Mouse (Mus musculus): ENCODE measurements around the gene 4930524J08Rik. TPM values are rescaled to one million over a fixed set of nuclear protein-coding genes. Genes with fewer than 3 reads are reported as not detected.

Gene 4930524J08Rik
- 1 to 10 TPM; 3.5 to 5.7 TPM for total RNA-seq (2021)

DNA sequence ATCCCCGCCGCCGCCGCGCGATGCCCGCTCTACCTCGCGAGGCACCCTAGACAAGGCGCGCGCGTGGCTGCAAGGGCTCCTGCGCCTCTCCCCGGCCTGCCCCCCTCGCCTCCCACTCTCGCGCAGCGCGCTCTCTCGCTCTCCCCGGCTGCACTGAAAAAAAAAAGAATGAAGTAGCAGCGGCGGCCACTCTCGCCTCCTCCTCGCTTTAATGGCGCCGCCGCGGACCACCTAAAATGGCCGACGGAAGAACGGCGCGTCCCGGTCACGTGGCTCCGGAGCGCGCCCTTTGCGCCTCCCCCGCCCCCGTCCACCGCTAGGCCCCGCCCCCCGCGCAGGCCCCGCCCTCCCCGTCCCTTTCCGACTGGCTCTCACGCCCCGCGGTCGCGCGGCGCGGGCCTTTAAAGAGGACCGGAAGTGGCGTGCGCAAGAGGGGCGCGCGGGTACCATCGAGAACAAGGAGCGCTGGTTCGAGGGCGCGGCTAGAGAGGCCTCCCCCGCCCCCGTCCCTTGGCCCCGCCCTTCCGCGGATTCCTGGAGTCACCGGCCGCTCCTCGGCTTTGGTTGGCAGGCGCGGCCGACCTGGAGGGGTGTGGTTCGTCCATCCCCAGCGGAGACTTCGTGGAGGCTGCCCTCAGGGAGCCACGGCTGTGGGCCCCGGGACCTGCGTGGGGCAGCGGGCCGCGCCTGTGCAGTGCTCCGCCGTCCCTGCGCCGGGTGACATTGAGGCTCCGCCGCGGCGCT, at the start of gene 4930524J08Rik, which contains the start of gene Hnrnpd:
Gene 4930524J08Rik, plus strand, starts transcription at position 363 of the 744 bp plus-strand sequence.
Gene Hnrnpd, minus strand, starts transcription at position 240 of the 744 bp plus-strand sequence.
- DNase-seq, result peak; percentile 94

DNA sequence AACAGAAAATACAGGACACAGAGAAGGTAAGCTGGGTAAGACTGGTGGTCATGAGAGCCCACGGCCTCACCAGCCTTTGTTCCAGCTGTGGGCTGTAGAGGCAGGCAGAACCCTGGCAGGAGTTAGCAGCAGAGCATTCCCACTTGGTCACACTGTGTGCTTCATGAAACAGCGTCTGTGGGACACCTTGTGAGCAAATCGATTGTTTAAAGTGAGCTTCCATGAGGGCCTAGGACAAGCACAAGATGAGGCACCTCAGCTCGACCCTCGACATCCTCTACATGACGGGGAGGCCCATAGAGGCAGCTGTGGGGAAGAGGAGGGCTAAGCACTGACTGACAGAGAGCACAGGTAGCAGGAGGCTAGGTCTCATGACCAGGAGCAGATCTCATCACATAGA, 47.0 kb upstream of the 4930524J08Rik start:
- DNase-seq, result no peak

DNA sequence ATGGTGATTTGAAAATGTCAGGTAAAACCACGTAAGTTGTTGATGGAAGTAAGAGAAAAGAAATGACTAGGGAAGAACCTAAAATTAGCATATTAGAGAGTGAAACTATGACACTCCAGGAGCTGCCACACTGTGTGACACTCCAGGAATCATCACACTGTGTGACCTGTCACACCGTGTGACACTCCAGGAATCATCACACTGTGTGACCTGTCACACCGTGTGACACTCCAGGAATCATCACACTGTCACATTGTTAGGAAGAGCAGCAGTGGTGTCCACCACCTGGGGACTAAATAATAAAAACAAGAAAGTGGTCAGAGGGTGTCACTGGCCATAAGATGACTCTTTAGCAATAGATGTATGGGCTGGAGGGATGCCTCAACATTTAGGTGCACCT, 39.4 kb upstream of the 4930524J08Rik start:
- DNase-seq, result no peak

DNA sequence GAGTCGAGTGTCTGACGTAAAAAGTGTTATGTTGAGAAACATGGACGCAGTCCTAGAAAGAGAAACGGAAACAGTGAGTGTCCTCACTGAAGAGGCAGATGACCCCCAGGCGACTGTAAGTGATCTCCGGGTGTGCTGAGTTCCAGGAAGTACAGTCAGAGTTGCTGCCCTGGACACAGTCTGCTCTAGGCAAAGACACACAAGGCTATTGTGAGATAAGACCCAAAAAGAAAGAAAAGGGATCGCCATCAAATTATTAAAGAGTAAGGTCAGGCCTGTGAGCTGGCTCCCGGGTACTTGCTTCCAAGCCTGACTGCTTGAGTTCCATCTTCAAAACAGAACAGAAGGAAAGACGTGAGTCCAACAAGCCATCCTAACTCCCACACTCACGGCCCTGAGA, 37.6 kb upstream of the 4930524J08Rik start:
- DNase-seq, result no peak

DNA sequence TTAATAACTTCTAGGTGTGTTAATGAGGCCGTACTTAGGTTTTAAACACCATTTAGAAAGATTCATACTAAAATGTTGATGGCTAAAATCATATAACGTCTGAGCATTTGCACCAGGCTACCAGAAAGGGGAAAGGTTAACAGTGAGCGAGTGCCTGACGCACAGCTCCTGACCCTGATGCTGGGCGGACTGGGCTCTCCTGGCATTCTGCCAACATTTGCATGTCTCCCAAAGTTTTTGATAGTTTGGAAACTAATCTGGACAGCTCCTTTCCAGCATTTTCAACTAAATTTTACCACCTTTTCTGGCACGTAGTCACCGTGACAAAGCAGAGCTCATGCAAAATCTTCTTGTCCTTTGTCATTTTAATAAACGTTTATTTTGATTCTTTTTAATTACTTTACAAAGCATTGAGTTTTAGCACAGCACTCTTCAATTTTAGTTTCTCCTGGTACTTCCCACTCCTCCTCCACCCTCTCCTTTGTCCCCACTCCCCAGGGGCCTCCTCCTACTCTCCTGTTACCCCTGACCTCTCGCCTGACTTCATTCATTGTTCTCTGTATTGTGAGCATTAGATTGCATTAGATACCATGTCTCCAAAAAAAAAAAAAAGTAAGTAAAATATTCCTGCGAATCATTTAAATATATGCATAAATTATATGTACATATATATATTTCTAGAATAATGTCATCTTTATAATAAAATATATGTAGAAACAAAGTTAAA, 36.9 kb upstream of the 4930524J08Rik start:
- DNase-seq, result no peak

DNA sequence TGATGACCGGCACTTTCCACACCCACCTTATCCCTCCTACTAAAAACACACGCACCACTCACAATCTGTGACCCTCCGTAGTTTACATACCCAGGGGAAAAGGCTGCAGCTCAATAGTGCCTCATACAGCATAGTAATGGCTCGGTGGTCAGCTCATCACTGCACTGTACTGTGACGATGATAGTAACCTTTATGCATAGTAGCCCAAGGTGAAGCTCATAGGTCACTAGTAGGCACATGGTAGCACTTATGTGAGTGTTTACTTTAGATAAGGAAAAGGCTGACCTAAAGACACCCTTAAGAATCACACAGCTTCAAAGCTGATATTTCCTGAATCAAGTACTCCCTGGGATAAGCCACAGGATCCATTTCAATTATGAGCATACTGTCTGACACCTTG, 26.3 kb upstream of the 4930524J08Rik start:
- DNase-seq, result no peak

DNA sequence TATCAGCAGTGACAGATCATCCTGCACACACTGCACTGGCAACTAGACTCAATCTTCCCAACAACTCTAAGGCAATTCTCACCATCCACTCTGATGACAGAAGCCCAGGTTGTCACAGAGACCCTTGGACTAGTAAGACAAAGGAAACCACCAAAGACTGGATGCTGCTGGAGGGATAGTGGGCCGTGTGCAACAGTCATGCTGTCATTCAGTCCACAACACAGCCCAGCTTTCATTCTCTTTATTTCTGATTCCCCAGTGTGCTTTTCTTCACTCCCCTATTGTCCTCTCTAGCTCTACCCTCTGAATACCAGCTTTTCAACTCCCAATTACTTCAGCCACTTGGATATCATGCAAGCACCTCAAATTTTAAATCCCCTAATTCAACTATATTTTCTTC, 25.0 kb upstream of the 4930524J08Rik start:
- DNase-seq, result no peak

DNA sequence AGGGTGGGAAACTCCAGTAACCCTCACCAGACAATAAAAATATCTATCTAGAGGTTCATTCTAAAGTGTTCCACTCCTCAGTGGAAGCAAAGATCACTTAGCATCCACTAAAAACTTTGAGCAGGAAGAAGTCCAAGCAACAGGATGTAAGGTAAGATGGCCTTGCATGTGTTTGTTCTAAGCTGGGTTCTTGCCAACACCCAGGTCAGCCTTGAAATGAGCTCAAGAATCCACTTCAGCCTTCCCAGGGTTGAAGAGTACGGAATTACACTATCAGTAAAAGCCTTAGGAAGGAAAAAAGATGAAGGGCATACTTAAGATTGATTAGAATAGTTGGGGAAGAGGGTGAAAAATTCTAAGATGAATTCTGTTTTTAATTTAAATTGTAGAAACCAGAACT, 20.2 kb upstream of the 4930524J08Rik start:
- no peak for DNase-seq

DNA sequence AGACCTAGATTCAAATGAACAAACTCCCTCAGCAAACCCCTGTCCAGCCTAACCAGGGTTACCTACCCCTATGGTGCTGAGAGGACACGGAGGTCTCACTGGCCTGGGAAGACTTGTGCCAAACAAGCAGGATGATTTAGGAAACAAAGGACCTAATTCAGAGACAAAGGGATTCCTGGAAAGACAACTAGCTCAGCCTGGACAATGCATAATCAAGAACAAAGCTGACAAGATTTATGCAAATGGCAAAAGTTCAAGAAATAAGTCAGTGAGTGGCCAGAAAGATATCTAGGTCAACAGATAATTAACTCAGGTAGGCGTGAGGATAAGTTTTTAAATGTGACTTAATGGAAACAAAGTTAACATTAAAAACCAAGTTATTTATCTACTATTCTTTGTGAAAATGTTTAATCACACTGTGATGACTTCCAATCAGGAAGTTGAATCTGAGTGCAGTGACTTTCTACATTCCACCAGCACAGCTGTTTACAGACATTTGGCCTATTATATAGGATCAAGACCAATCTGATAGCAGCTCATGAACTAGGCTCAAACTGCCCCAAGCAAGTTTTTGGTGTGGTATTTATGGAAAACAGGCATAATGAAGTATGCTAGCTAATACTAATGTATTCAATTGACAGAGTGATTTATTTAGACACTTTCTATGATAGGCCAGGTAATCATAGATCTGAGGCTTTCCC, 19.5 kb upstream of the 4930524J08Rik start:
- no peak for DNase-seq

DNA sequence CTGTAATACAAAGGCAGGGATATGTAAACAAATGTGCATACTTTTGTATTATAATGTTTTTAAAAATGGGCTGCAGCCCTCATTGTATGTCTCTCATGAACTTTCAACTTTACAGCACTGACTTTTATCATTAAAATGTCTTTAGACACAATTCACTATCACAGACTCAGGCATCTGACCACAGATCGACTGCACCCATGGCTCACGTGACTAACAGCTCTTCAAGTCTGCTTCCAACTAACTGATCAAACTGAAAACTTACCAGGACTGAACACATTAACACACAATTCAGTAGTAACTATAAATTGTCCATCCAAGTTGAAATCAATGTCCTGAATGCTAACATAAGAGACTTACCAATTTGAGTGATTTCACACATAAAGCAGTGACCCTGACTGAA, 18.9 kb upstream of the 4930524J08Rik start:
- no peak for DNase-seq

DNA sequence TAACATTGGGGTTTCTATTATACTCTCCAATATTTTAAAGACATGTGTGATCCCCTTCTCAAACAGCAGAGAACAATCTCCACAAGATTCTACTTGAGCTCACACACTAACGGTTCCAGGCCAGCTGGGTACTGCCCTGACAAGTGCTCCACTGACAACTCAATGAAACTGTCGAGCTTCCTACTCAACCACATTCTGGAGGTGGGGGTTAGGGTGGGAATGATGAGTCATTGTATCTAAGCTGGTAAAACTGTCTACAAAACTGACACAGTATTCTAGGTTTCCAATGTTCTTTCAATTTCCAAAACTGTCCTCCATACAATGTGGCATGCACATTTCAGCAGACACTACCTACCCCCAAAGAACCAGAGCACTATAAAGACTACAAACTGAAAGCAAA, 4.9 kb upstream of the 4930524J08Rik start:
- DNase-seq, result peak; percentile 18

DNA sequence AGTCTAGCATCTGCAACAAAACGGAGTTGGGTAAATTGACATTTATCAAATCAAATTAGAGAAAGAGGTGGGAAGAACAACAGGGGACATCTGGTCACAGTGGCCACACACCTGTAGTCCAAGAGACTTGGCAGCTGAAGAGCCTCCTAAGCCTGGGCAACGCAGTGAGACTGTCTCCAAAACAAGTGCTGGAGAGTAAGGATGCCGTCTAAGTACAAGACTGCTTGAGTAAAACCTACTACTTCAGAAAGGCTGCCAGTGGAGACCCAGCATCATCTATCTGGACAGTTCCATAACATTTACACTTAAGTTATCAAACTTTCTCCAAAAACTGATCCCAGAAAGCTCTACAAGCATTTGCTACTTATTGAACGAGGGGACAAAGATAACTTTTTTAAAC, 3.8 kb upstream of the 4930524J08Rik start:
- DNase-seq, result no peak

DNA sequence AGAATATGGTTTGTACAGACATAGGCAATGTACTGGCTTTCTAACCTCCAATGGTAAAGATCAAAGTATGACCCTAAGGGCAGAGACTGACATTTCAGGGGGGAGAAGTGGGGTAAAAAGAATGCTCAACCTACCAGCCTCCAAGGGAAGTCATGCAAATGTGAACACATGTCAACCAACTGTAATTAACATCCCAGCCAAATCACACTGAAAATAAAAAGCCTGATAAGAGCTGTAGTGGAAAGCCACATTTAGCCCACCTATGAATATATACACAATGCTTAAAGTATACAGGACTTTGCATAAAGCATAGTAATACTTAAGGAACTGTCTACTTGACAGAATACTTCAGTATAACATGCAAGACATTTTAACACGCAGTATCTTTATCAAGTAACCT, 3.1 kb upstream of the 4930524J08Rik start:
- DNase-seq, result no peak

DNA sequence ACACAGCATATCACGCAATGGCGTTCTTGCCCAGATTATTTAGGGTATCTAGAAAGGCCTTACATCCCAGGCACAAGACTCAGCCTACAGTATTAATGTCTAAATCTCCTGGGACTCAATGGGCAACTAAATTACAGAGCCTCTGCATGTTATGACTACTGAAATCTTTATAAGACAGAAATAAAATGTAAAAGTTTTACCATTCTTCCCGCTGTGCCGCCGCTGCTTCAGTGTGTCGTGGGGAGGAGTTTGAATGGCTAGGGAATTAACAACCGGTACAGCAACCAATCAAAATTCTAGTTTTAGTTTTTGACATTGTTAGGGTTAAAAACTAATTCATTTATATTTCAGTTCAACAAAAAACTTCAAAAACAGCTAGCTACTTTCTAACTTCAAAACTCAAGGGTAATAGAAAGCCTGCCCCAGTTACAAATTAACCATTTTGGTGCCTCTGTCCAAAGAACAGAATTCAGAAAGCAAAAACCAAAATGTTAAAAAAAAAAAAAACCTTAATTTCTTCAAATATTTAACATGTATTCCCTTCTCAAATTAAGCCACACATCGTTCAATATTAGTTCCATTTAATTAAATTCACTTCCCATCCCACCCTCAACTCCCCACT, 2.4 kb upstream of the 4930524J08Rik start:
- no peak for DNase-seq

DNA sequence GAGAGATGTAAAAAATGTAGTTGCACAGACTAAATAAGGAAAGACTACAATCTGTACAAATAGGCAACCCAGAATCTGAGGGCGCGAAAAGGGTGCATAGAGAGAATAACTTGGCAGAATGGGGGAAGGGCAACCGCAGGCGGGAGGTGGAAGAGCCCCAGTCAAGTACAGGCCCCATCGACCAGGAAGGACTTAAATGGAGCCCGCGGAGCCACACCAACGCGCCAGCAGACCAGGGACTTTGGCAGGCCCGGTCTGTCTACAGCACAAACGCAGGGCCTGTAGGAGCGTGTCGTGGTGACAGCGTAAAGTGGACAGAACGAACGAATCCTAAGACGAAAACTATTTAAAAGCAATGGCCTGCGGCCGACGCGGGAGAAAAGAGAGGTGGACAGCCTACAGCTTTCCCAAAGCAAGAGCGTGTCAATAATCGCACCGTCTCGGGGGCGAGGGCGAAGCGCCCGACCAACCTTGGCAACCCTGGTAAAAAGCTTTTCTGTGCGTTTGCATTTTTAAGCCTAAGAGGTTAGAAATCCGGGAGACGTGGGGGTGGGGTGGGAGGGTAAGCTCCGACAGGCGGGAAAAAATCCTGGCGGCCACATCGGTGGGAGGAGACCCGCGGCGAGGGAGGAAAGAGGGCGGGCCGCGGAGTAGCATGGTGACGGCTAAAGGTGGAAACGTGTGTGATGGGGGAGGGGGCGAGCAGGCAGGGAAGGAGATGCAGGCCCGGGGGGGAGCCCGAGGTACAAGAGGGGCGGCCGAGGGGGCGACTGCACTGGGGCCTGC, 1.2 kb upstream of the 4930524J08Rik start:
- DNase-seq, result peak; percentile 91

DNA sequence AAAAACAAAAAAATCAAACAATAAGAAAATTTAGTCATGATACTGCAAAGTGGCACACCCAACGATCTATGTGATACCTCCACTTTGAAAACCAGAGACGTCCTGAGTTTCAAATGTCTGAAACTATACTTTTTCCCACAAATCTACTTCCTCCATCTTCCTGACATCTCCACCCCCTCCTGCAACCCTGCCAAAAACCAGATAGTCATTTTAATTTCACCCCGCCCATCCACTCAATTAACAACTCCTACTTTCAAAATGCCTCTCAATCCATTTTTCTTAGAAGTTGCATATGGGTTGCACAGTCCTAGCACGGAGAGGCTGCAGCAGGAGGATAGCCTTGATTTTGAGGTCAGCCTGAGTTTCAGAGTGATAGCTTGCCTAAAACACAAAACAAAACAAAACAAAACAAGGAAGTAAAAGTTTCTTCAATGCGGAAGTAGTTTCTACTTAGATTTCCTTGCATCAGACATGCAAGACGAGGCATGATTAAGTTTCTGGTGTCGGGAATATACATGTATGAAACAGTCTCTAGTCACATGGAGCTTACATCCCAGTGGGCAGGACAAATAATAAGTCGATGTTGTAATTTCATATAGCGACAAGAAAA, 4.7 kb downstream of the 4930524J08Rik start:
- DNase-seq, result no peak

DNA sequence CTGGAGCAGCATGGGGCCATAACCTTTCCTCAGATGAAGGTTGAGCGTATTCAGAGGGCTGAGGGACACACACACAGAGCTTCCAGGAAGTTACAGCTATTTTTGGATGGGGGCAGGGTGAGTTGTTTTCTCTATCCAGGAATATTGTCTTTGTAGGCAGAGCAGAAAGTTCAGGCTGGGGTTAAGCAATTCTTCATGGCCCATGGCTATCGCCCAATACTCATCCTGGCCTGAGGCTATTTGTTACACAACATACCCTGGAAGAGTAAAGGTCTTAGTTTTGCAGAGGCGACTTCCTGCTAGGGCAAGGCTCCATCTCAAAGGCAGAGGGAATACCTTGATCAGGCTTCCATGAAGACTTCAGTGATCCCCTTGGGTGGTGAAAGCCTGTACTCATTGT, 15.3 kb downstream of the 4930524J08Rik start:
- DNase-seq, result no peak

DNA sequence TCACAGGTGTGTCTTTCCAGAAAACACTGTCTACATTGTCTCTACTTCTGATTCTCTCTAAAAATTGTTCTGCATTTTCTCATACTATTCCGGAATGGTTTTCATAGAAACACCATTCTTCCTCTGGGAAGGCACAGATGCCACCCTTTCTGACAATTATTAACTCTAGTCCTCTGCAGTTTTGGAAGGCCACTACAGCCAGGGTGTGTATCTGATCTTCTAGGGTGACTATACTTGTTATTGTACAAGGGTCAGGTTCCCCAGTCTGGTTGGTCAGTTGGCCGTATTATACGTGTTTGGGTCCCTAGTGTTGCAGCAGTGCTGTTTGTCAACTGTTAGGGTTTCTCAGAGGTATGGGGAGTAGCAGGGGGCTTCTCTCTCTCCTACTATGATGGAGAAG, 15.8 kb downstream of the 4930524J08Rik start:
- DNase-seq, result no peak

DNA sequence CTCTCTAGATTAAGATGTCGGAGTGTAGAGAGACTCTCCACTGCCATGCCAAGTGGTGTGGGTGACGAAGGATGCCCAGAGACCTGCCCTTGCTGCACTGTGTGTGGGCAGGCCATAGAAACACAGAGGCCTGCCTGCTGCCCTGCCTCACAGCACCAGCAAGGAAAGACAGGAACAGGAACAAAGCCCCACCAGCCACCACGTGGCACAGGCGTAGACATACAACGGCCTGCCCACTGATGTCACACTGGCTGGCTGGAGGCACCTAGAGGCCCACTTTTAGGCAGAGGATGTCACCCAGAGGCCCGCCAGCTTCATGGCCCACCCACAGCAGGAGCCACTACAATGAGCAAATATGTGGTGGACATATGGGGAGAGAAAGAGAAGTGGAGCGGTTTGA, 21.2 kb downstream of the 4930524J08Rik start:
- DNase-seq, result no peak

DNA sequence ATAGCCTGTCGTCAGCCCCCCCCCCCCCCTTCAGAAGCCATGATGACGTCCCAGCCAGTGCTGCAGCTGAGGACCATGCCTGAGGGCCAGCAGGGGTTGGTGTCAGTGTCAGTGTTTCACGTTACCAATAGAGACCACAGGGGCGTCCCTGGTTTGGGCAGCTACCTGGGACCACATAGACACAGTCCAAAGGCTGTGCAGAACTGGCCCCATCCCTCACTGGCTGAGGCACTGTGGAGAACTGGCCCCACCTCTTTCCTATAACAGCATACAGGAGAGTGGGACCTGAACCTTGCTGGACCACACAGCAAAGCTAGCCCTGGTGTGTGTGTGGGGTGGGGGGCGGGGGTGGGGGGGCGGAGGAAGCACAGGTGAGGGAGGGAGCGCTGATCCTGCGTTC, 21.6 kb downstream of the 4930524J08Rik start:
- no peak for DNase-seq

DNA sequence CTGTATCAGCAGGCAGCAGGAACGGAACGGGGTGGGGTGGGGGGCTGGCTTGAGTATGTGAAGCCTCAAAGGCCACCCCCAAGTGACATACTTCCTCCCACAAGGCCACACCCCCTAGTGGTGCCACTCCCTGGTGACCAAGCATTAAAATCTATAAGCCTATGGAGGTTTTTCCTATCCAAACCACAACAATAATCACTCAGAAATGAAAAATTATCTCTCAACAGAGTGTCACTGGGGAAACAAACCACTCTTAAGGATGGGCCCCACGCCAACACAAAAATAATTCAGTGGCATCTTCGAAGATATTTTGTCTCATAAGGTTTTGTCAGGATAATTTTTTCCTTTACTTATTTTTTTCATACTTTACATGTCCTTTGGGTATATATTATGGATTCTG, 25.0 kb downstream of the 4930524J08Rik start:
- no peak for DNase-seq

DNA sequence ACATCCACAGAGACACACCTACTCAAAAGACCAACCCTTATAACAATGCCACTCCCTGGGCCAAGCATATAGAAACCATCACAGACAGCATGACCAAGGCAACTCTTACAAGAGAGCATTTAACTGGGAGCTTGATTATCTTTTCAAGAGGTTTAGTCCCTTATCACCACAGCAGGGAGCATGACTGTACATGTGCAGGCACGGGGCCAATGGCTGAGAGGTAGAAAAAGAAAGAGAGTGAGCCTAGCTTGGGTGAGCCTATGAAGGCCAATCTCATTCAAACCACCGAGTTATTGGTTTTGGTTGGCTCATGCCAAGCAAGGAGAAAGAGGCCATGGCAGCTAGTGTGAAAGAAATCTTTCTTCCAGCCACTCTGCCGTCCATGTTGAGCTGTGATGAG, 26.6 kb downstream of the 4930524J08Rik start:
- peak; percentile 25 for DNase-seq

Measured in heart, postnatal 4 days (tissue).